Mouse (Mus musculus): Measurements from ENCODE around the gene Fezf2.

The Fezf2 gene

GRCm38 (mm10) chr14:12342458-12343131, 5.4 kb downstream of the Fezf2 start:
- DNase-seq (ENCODE audit: low spot score) = no peak

GRCm38 (mm10) chr14:12341789-12342457, 6.1 kb downstream of the Fezf2 start:
- no peak for DNase-seq (ENCODE audit: low spot score)

GRCm38 (mm10) chr14:12341075-12341788, 6.8 kb downstream of the Fezf2 start:
- no peak for DNase-seq (ENCODE audit: low spot score)

GRCm38 (mm10) chr14:12340238-12341074, 7.5 kb downstream of the Fezf2 start:
- no peak for DNase-seq (ENCODE audit: low spot score)

DNA sequence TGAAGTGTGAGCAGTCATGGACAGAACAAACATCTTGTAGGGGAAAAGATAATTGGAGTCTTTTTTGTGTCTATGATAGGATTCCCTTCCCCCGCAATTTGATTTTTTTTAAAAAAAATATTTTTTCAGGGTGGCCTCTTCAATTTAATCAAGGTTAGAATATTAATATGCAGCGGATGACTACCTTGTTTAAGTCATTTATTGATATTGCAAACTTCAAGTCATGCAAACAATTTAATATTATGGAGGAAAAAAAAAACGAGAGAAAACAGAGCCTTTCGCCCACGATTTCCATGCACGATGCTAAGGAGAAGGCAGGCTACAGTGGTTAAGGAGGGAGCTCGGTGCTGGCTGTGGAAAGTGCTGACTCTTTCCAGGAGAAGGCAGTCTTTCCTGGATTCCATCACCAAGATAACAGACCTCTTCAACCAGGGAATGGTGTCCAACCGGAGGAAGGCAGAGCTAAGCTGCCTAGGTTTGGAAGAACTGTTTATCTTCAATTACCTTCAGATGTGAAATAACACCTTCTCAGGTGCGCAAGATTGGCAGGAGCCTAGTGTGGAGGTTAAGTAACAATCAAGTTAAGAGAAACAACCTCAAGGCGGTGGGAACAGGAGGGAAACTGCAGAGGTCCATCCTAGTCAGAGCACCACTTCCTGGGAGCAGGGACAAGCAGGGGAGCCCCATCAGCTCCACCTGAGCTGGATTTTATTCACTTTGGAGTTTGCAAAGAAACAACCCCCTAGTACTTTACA, 9.0 kb downstream of the Fezf2 start:
- no peak for DNase-seq (ENCODE audit: low spot score)

DNA sequence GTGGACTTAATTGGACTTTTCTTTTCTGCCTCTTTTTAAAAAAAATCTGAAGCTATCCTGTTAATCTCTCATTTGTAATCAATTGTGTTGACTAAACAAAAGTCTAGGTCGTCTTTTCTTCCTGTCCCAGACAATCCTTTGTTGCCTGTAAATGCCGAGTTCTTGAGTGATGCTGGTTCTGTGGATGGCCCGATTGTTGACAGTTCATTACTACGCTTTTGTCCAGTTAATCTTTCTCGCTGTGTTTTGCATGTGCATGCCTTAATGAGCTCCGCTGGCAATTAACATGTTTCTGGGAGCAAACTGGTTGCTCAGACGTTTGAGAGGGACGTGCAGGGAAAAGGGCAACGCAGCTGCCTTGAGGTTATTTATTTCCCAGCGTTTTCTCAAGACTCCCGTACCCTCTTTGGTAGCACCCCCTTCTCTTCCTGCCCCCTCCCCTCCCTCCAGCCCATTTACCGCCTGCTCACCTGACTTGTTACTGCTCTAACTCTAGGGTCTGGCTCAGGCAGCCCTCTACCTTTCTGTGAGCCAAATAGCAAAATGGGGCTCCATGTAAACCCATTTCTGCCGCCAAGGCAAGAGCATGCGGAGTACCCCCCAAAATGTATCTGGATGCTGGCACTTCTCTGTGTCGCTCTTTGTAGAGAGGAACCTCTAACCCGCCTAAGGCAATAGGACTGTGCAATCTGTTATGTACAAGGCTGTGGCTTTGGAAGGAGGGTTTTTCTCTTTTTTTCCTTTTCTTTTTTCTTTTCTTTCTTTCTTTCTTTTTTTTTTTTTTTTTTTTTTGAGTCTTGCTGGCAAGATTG, 9.8 kb downstream of the Fezf2 start:
- DNase-seq (ENCODE audit: low spot score) = no peak

- no peak for DNase-seq (ENCODE audit: low spot score)
These were observed 10.5 kb downstream of the Fezf2 start for GRCm38 (mm10) chr14:12337421-12337997.

GRCm38 (mm10) chr14:12334925-12335324, 13.1 kb downstream of the Fezf2 start:
- DNase-seq (ENCODE audit: low spot score) = no peak

GRCm38 (mm10) chr14:12333622-12334021, 14.4 kb downstream of the Fezf2 start:
- DNase-seq (ENCODE audit: low spot score) = no peak

GRCm38 (mm10) chr14:12303106-12303505, 44.9 kb downstream of the Fezf2 start:
- no peak for DNase-seq (ENCODE audit: low spot score)

DNA sequence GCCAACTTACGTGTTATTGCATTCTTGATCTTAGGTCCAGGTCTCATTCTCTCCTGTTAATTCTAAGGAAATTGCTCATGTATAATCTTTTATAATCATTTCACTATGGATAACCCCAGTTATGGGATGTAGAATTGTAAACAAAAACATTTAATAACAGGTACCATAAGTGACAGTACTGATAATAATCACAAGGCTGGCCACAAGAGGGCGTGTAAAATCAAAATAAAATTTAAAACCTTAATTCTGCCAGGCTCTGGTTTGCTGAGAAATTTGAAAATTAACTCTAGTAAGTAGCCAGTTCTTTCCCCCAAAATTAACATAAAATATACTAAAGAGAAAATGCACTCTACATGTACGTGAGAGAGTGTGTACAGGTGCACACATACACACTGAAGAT, 47.3 kb downstream of the Fezf2 start:
- peak; percentile 5 for DNase-seq (ENCODE audit: low spot score)

DNA sequence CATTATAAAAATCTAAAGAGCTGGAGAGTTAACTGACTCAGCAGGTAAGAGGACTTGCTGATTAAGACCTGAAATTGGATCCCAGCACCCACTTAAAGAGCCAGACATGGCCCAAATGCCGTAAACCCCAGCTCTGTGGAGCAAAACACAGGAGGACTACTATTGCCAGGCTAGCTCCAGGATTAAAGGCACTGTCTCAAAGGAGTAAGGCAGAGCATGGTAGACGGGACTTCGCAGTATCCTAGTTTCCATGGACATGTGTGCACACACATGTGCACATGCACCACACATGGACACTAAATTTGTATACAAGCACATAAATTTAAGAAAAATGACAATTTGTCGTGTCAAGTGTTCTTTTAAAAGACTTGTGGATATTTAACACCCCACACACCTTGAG, 47.7 kb downstream of the Fezf2 start:
- no peak for DNase-seq (ENCODE audit: low spot score)

DNA sequence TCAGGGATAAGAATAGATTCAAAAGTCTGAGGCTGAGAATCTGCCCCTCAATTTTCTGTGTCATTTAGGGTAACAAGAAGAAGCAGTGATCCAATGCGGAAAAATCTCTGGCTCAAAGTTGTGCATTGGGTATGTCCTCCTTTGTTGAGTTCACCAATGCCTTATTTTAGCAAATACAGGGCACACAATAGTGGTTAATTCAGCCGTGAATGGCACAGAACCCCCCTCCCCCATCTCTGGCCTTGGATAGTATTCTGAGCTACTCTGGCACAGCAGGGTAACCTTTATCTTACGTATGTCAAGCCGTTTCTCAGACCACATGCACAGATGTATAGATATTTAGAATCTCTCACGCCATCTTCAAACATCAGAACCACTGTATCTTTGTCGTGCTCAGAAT, 48.3 kb downstream of the Fezf2 start:
- DNase-seq (ENCODE audit: low spot score) = no peak

DNA sequence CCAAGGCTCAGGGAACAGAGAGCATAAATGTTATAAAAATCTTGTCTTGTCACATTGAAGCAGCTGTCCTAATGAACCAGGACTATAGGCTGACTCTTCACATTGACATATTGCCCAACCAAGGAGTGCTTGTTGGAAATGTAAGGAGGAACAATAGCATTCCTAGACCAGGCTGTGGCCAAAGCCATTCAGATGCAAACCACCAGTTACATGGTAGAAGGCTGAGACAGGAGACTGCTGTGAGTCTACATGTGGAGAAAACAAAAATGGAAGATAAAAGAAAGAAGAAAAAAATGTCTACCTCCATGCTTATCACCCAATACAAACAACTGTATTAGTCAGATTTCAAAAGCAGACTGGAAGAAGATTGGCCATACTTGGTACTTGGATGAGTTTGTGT, 48.8 kb downstream of the Fezf2 start:
- DNase-seq (ENCODE audit: low spot score) = no peak

DNA sequence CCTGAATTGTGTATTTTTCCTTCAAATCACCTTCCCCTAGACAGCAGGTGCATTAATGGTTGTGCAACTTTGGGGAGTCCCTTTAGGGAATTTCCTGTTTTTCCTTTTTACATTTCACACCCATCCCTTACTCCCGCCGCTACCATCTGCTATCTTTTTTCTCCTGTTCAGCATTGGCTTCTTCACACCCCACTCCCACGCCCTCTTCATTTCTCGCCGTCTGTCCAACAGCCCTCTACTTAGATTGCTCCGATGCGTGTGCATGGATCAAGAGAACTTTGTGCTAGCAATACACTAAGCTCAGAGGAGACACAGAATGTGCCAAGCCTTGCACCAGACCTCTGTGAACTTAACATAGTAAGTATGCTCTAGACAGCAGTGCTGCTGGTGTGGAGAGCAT, 51.6 kb downstream of the Fezf2 start:
- DNase-seq (ENCODE audit: low spot score) = no peak
